Mouse (Mus musculus) kidney, postnatal 0 days (tissue): ENCODE measurements around the gene Fkbpl. TPM values are rescaled to one million over a fixed set of nuclear protein-coding genes. Genes with fewer than 3 reads are reported as not detected.

Source experiments
- ATAC-seq: fragments of 200-750 bp; cut with Nextera tagmentation; replicated peaks from 2 replicates; pipeline ENCODE4 v1.8.0; 2017; ENCODE audit warnings: low read depth, moderate number of reproducible peaks, moderate TSS enrichment, moderate library complexity; ENCODE audit not compliant: low FRiP score
- DNase-seq: peaks from one replicate; pipeline ENCODE4 v3.0.0-alpha.2; 2016; ENCODE audit warnings: low spot score
- H3K27ac ChIP-seq: fragments of 300-500 bp; sonication (generic); 2 replicates; pipeline ENCODE4 v1.5.1; 2014; ENCODE audit warnings: mild to moderate bottlenecking
- H3K27me3 ChIP-seq: fragments of 300-500 bp; sonication (generic); 2 replicates; pipeline ENCODE4 v1.6.1; 2014; ENCODE audit warnings: low read length, mixed read lengths; ENCODE audit not compliant: insufficient read depth
- H3K36me3 ChIP-seq: fragments of 300-500 bp; sonication (generic); 2 replicates; pipeline ENCODE4 v1.6.1; 2014; ENCODE audit warnings: low read length, mixed read lengths; ENCODE audit not compliant: insufficient read depth
- H3K4me1 ChIP-seq: fragments of 300-500 bp; sonication (generic); replicated peaks from 2 replicates; pipeline ENCODE4 v1.6.1; 2014; ENCODE audit warnings: antibody characterized with exemption, low read length, mixed read lengths; ENCODE audit not compliant: insufficient read depth
- H3K4me2 ChIP-seq: fragments of 300-500 bp; sonication (generic); 2 replicates; pipeline ENCODE4 v1.6.1; 2014; ENCODE audit warnings: mild to moderate bottlenecking, low read length, moderate library complexity, mixed read lengths
- H3K4me3 ChIP-seq: fragments of 300-500 bp; sonication (generic); replicated peaks from 2 replicates; pipeline ENCODE4 v1.5.1; 2014; ENCODE audit warnings: low read depth, low read length
- H3K9ac ChIP-seq: fragments of 300-500 bp; sonication (generic); 2 replicates; pipeline ENCODE4 v1.6.1; 2014; ENCODE audit warnings: low read depth, low read length
- H3K9me3 ChIP-seq: fragments of 300-500 bp; sonication (generic); replicated peaks from 2 replicates; pipeline ENCODE4 v1.6.1; 2016; ENCODE audit warnings: low read length, inconsistent platforms, mixed read lengths
- CTCF ChIP-seq: IDR thresholded peaks from 2 replicates; pipeline ENCODE4 v1.5.1; 2016; ENCODE audit warnings: antibody characterized with exemption, low read depth, mild to moderate bottlenecking, moderate library complexity
- WGBS: fragments of 180-500 bp; shearing (Covaris S2); extraction: QIAGEN DNeasy Blood & Tissue Kit; methylation state at CpG from one replicate; pipeline ENCODE4 v1.1.7; 2014; 5-methylcytosine and 5-hydroxymethylcytosine counted together
- polyA plus RNA-seq: library from polyadenylated mRNA; unstranded; fragments of >200 nt; fragmentation: Nextera tagmentation; extraction: Ambion mirVana; gene quantifications from 2 replicates; pipeline ENCODE4 v1.2.1, GENCODE M21; 2015

The Fkbpl gene
- polyA plus RNA-seq, 1 experiment from 2014 or later, result 16.4 TPM

DNA sequence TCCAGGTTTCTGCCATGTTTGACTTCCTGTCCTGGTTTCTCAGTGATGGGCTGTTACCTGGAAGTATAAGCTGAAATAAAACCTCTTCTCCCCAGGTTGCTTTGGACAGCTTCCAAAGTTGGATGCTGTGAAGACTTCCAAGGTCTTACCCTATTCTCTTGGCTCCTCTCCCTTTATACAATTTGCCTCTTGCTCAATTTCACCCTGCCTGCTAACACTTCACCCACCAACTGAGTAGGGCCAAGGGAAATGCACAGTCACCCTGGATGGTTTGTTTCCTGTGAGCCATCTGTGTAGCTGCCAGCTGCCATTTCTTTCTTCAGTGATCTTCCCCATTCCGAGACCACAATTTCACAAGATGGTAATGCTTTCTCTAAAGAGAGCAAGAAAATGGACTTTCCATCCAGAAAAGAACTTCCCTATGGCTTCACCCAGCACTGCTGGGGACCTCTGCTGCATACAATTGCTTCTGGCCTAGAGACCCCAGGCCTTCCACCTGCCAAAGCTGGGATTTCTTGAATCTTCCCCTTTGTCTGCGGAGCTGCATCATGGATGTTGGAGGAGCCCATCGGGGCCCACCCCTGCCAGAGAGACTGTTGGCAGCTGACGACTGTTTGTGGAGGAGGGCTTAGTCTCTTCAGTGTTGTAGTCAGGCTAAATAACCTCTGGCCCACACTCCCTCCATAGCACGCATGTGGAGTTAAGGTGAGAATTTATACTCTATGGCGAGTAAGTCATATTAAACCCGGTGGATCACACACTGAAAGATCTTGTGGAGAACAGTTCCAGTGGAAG is 4.9 kb upstream of the Fkbpl start:
- peaks cover 9% of the 10 kb centered on the region; the same call in 1 of the 2 replicates for H3K4me1 ChIP-seq
- H3K4me3 ChIP-seq, result no peak overlapping the region
- no peaks in the 10 kb centered on the region for H3K36me3 ChIP-seq
- no peak overlapping the region for H3K27ac ChIP-seq
- ATAC-seq (no peak), DNase-seq (no peak)
- no peaks in the 10 kb centered on the region for H3K9me3 ChIP-seq
- TF ChIP-seq CTCF, result no peak
- no peak overlapping the region for H3K9ac ChIP-seq
- 73% methylated on average over 7 of the region's 7 CpGs for WGBS
- no peaks in the 10 kb centered on the region for H3K27me3 ChIP-seq
- no peak overlapping the region for H3K4me2 ChIP-seq

DNA sequence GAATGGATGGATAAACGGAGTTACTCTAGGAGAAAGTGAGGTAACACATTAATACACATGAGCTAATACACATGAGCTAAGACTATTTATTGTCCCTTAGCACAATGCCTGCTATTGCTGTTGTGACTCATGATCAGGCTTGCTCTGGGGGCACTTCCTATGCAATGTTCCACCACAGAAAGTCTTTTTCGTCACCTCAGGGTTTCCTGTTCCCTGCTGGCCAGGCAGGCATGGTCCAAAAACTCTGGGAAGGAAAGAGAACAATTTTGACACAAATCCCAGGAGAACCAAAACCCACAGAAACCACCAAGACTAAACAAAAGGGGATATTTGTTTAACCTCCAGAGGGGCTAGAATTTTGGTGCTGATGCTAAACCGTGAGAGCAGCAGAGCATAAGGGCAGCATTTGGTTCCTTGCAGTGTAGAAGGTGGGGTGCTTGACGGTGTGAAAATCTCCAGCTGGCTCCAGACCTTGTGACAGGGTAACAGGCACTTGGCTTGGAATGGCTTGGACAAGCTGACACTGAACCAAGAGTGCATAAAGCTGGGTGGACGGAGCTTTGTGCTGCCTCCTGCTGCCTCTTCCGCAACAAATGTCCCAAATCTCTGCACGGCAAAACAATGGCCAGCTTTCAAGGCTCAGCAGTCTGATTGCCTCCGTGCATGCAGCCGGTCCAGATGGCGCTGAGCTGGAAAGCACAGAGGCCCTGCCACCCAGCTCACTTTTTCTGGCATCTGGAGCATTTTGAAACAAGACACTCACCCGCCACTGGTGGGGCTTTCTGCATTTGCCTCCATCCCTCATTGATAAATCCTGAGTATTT is 3.6 kb upstream of the Fkbpl start:
- Histone ChIP-seq H3K4me3 (no peak overlapping the region), H3K27me3 (no peaks in the 10 kb centered on the region), H3K36me3 (no peaks in the 10 kb centered on the region), H3K4me1 (peaks cover 15% of the 10 kb centered on the region), H3K9ac (0 out of 2 replicates have a peak overlapping the region, but pooled peaks have one; percentile 15), H3K4me2 (no peak overlapping the region; the same call in 1 of the 2 replicates), H3K9me3 (no peaks in the 10 kb centered on the region), H3K27ac (peak overlapping the region; percentile 72)
- peak; percentile 83 for DNase-seq
- TF ChIP-seq CTCF, result peak; percentile 54
- ATAC-seq, result peak; percentile 30; the same call in 1 of the 2 replicates
- WGBS, result 11% methylated on average over 11 of the region's 11 CpGs

DNA sequence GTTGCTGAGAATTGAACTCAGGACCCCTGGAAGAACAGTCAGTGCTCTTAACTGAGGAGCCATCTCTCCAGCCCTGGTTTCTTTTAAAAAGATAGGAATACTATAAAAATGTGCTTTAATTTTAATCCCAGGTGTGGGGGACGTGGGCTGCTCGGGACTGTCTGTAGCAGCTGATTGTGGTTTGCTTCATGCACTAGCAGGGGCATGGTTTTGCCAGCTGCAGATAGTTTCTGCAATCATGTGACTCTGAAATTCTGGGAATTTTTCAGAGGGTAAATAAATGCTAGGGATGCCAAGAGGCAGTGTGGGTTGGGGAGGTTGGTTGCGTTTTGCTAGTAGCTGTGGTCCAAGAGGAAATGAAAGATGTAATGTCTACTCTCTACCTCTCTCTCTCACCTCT is 2.6 kb upstream of the Fkbpl start:
- peaks cover 15% of the 10 kb centered on the region for H3K4me1 ChIP-seq
- no peak overlapping the region for H3K27ac ChIP-seq
- H3K9me3 ChIP-seq, result no peaks in the 10 kb centered on the region
- H3K4me3 ChIP-seq, result no peak overlapping the region
- 81% methylated on average over 3 of the region's 3 CpGs for WGBS
- H3K4me2 ChIP-seq, result no peak overlapping the region
- no peaks in the 10 kb centered on the region for H3K27me3 ChIP-seq
- no peaks in the 10 kb centered on the region for H3K36me3 ChIP-seq
- no peak for TF ChIP-seq CTCF
- no peak for DNase-seq
- ATAC-seq, result no peak
- H3K9ac ChIP-seq, result no peak overlapping the region

DNA sequence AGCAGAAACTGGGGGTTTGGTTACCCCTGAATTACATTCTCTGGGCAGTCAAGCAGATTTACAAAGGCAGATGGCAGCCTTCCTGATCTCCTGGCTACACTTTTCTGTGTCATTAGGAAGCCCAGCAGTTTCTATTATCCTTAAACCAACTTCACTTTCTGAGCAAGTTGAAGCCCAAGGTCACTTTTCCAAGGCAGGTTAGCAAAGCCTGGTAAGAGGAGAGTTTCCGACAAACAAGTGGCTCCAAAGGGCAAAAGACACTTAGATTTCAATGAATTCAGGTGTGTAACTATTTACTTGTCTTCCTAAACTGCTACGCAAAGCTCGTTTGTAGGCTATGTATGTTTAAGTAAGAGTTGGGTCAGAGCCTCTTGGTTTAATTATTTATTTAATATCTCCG is 1.2 kb upstream of the Fkbpl start:
- Histone ChIP-seq H3K4me1 (peaks cover 24% of the 10 kb centered on the region), H3K27ac (no peak overlapping the region), H3K36me3 (no peaks in the 10 kb centered on the region), H3K27me3 (no peaks in the 10 kb centered on the region), H3K9me3 (no peaks in the 10 kb centered on the region), H3K4me3 (no peak overlapping the region), H3K4me2 (no peak overlapping the region), H3K9ac (no peak overlapping the region)
- no peak for TF ChIP-seq CTCF
- WGBS, result 84% methylated on average over 4 of the region's 4 CpGs
- ATAC-seq (no peak), DNase-seq (no peak)

DNA sequence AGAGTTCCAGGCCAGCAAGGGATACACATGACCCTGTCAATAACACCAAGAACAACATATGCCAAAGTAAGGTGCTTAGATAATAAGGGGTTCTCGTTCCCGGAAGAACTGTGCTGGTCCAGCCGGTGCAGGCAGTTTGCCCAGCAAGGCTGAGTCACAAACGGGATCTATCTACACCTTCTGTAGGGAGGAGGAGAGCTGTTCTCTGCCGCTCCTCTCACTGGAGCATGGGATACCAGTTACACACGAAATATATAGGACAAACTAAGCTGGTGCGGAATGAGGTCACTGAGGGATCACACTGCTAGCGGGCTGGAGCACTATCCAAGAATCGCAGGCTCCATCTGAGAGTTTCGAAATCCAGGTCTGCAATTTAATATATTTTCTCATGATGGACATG is 620 bp upstream of the Fkbpl start:
- Histone ChIP-seq H3K27ac (no peak overlapping the region), H3K4me1 (peaks cover 24% of the 10 kb centered on the region), H3K27me3 (no peaks in the 10 kb centered on the region), H3K36me3 (peaks cover under 1% of the 10 kb centered on the region; the same call in 1 of the 2 replicates), H3K4me2 (no peak overlapping the region), H3K9ac (no peak overlapping the region), H3K4me3 (no peak overlapping the region), H3K9me3 (no peaks in the 10 kb centered on the region)
- no peak for ATAC-seq
- WGBS, result 83% methylated on average over 10 of the region's 10 CpGs
- TF ChIP-seq CTCF, result no peak
- no peak for DNase-seq

DNA sequence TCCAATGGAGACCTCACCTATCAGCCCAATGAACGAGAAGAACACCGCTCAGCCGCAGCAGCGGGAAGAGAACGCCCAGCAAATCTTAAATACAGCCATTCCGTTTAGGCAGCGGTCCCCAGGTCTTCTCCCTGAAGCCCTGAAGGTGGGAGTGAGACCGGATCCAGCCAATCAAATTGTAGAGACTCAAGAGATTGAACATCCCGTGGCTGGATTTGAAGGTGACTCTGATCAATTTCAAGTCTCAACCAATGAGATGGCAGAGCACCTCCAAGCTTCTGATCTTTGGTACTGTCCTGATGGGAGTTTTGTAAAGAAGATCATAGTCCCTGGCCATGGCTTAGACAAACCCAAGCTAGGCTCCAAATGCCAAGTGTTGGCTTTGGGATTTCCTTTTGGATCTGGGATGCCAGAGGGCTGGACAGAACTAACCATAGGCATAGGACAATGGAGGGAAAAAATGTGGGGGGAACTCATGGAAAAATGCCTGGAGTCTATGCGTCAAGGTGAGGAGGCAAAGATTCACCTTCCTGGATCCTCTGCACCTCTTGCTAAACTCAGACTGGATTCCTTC is 779 bp downstream of the Fkbpl start:
- ATAC-seq, result no peak
- H3K9me3 ChIP-seq, result no peaks in the 10 kb centered on the region
- H3K36me3 ChIP-seq, result peaks cover 12% of the 10 kb centered on the region; the same call in 1 of the 2 replicates
- no peaks in the 10 kb centered on the region for H3K27me3 ChIP-seq
- no peak for DNase-seq
- WGBS, result 56% methylated on average over 10 of the region's 10 CpGs
- H3K4me1 ChIP-seq, result peaks cover 24% of the 10 kb centered on the region
- H3K9ac ChIP-seq, result peak overlapping the region; percentile 61
- H3K4me3 ChIP-seq, result peak overlapping the region; percentile 51
- no peak for TF ChIP-seq CTCF
- H3K27ac ChIP-seq, result peak overlapping the region; percentile 79; the same call in 1 of the 2 replicates
- H3K4me2 ChIP-seq, result peak overlapping the region; percentile 77
